Mouse (Mus musculus) kidney, adult 2 months (tissue): Measurements from ENCODE around the gene Lgr6.

ENCODE experiments used
- CTCF ChIP-seq: fragments of 200-500 bp; conservative IDR thresholded peaks from 2 replicates; pipeline ENCODE4 v1.5.1; 2011; ENCODE audit warnings: low read depth, mild to moderate bottlenecking, control low read depth, low read length, moderate library complexity, mixed read lengths; ENCODE audit not compliant: insufficient read depth, insufficient read length
- POLR2A ChIP-seq: fragments of 200-500 bp; IDR thresholded peaks from one replicate; pipeline ENCODE4 v1.6.1; 2011; ENCODE audit warnings: low read depth, low read length, control low read depth

DNA sequence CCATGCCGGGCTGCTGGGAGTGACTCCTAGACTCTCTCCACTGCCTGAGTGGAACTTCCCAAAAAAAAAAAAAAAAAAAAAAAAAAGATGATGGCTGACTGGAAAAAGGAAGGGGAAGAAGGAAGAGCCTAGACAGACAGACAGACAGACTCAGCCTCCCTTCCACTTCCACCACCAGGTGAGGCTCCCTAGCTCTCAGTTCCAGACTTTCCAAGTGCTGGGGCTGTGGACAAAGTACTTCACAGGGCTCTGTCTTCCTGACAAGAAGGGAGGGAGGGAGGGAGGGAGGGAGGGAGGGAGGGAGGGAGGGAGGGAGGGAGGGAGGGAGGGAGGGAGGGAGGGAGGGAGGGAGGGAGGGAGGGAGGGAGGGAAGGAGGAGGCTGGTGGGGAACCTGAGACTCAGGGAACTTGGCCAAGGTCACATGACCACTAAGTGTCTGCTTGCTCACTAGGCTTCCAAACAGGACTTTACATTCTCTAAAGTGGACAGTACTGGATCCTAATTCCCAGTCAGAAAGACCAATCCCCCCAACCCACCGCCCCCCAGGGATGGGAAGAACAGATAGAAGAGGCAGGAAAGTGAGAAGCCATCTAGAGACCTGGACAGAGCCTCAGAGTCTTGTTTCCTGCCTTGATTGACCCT, 25.4 kb upstream of the Lgr6 start:
- TF ChIP-seq CTCF = no peak
- no peak for TF ChIP-seq POLR2A
